Mouse (Mus musculus) kidney, embryonic 14.5 days (tissue): ENCODE results near the gene Lif. TPM values are rescaled to one million over a fixed set of nuclear protein-coding genes. Genes with fewer than 3 reads are reported as not detected.

Experiments used
- ATAC-seq: fragments of 200-750 bp; cut with Nextera tagmentation; 2 replicates; pipeline ENCODE4 v1.8.0; 2017; ENCODE audit warnings: moderate number of reproducible peaks, mild to moderate bottlenecking, moderate TSS enrichment, moderate library complexity; ENCODE audit not compliant: low FRiP score, low TSS enrichment
- H3K27ac ChIP-seq: fragments of 300-500 bp; sonication (generic); 2 replicates; pipeline ENCODE4 v1.5.1; 2014; ENCODE audit warnings: low read depth, mild to moderate bottlenecking, low read length, moderate library complexity, mixed read lengths
- H3K27me3 ChIP-seq: fragments of 300-500 bp; sonication (generic); 2 replicates; pipeline ENCODE4 v1.6.1; 2014; ENCODE audit warnings: mild to moderate bottlenecking, low read length; ENCODE audit not compliant: control insufficient read depth, insufficient read depth
- H3K36me3 ChIP-seq: fragments of 300-500 bp; sonication (generic); 2 replicates; pipeline ENCODE4 v1.6.1; 2014; ENCODE audit warnings: low read length, mixed read lengths; ENCODE audit not compliant: control insufficient read depth, insufficient read depth
- H3K4me1 ChIP-seq: fragments of 300-500 bp; sonication (generic); 2 replicates; pipeline ENCODE4 v1.6.1; 2014; ENCODE audit warnings: low read length, mixed read lengths; ENCODE audit not compliant: control insufficient read depth, insufficient read depth
- H3K4me2 ChIP-seq: fragments of 300-500 bp; sonication (generic); replicated peaks from 2 replicates; pipeline ENCODE4 v1.6.1; 2014; ENCODE audit warnings: low read depth, mild to moderate bottlenecking, low read length
- H3K4me3 ChIP-seq: fragments of 300-500 bp; sonication (generic); 2 replicates; pipeline ENCODE4 v1.5.1; 2014; ENCODE audit warnings: mild to moderate bottlenecking, low read length
- H3K9ac ChIP-seq: fragments of 300-500 bp; sonication (generic); 2 replicates; pipeline ENCODE4 v1.6.1; 2014; ENCODE audit warnings: low read depth, mild to moderate bottlenecking, low read length, moderate library complexity
- H3K9me3 ChIP-seq: fragments of 300-500 bp; sonication (generic); 2 replicates; pipeline ENCODE4 v1.6.1; 2016; ENCODE audit warnings: low read length; ENCODE audit not compliant: control insufficient read depth
- WGBS: fragments of 180-500 bp; shearing (Covaris S2); extraction: QIAGEN DNeasy Blood & Tissue Kit; methylation state at CpG from one replicate; pipeline ENCODE4 v1.1.7; 2014; 5-methylcytosine and 5-hydroxymethylcytosine counted together
- polyA plus RNA-seq: library from polyadenylated mRNA; unstranded; fragments of >200 nt; fragmentation: Nextera tagmentation; extraction: Ambion mirVana; gene quantifications from 2 replicates; pipeline ENCODE4 v1.2.1, GENCODE M21; 2014

Gene Lif
- polyA plus RNA-seq, 1 experiment from 2014 or later, result not detected

DNA sequence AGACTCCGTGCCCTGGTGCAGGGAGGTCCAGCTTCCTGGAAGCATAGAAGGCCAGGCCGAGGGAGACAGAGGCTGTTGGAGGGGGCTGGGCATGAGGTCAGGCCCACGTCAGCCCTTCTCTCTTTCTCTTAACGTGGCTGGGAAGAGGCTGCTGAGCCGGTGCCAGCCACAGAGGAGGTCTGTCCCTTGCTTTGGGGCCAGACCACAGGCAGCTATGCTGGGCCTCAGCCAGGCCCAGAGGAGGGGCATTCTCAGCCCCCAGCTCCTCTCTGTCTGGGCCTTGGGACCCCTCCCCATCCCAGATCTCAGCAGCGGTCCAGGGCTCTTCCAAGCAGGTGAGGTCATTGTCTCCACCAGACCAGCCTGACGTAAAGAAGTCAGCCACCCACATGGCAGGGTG lies 22.6 kb downstream of the Lif start:
- Histone ChIP-seq H3K9ac (no peak overlapping the region), H3K36me3 (no peaks in the 10 kb centered on the region), H3K27ac (no peak overlapping the region), H3K4me2 (no peak overlapping the region), H3K4me3 (no peak overlapping the region), H3K27me3 (no peaks in the 10 kb centered on the region), H3K4me1 (no peaks in the 10 kb centered on the region), H3K9me3 (no peaks in the 10 kb centered on the region)
- no peak for ATAC-seq
- WGBS, result 69% methylated on average over 7 of the region's 7 CpGs

DNA sequence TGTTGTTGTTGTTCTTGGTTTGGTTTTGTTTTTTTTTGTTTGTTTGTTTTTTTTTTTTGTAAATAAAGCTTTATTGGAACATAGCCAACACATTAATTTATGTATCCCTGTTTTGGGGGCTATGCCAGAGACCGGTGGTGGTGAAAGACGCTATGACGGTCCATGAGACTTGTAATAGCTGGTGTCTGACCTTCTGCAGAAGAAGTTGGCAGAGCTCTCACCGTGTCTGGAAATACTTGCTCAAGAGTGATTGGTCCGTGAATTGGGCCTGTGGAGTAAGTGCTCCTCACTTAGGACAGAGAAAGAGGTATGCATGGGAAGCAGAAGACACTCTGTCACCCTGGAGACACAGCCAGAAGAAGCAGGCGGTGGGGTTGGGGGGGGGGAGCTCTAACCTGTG lies 24.5 kb downstream of the Lif start:
- Histone ChIP-seq H3K27ac (no peak overlapping the region), H3K36me3 (no peaks in the 10 kb centered on the region), H3K4me3 (no peak overlapping the region), H3K9ac (no peak overlapping the region), H3K27me3 (no peaks in the 10 kb centered on the region), H3K9me3 (no peaks in the 10 kb centered on the region), H3K4me1 (no peaks in the 10 kb centered on the region), H3K4me2 (no peak overlapping the region)
- no peak for ATAC-seq
- 88% methylated on average over 6 of the region's 6 CpGs for WGBS

DNA sequence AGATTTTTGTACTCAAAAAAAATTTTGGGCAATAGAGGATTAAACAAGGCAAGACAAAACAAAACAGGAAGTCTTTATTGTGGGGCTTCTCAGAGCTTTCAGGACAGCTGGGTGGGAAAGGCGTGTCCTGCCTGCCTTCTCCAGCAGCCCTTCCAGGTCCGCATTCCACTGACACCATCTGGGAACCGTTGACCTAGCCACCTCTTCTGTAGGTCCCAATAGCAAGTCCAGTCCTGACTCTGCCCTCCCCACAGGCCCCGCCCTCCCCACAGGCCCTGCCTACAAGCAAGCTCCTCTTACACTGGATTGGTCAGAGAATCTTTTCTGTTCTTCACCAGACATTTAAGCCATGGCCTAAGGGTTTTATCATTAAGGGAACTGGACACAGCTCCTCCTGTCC lies 26.3 kb downstream of the Lif start:
- Histone ChIP-seq H3K4me3 (no peak overlapping the region), H3K4me2 (no peak overlapping the region), H3K9me3 (no peaks in the 10 kb centered on the region), H3K27me3 (no peaks in the 10 kb centered on the region), H3K9ac (no peak overlapping the region), H3K36me3 (no peaks in the 10 kb centered on the region), H3K27ac (no peak overlapping the region), H3K4me1 (no peaks in the 10 kb centered on the region)
- WGBS, result 12% methylated on average over 4 of the region's 4 CpGs
- peak; percentile 91 for ATAC-seq

DNA sequence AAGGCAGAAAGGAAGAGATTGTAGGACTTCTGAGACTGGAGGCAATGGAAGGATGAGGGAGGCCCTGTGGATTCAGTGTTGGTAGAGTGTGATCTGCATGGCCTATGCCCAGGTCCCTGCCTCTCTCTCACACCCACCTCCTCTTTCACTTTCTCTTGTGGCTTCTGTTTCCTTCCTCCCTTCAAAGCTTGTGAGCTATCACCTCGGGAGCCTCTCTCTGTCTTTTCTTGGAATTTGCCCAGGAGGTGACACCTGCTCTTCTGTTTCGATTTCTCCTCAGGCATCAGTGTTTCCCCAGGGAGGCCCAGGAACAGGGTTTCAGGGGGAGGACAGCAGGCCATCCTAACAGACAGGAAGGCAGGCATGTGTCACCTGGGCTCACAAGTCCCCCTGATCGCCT lies 31.9 kb downstream of the Lif start:
- H3K27me3 ChIP-seq, result no peaks in the 10 kb centered on the region
- no peak overlapping the region for H3K27ac ChIP-seq
- no peaks in the 10 kb centered on the region for H3K9me3 ChIP-seq
- no peak overlapping the region for H3K4me3 ChIP-seq
- no peak overlapping the region for H3K4me2 ChIP-seq
- no peaks in the 10 kb centered on the region for H3K36me3 ChIP-seq
- ATAC-seq, result no peak
- 60% methylated on average over 3 of the region's 3 CpGs for WGBS
- H3K9ac ChIP-seq, result no peak overlapping the region
- H3K4me1 ChIP-seq, result no peaks in the 10 kb centered on the region

DNA sequence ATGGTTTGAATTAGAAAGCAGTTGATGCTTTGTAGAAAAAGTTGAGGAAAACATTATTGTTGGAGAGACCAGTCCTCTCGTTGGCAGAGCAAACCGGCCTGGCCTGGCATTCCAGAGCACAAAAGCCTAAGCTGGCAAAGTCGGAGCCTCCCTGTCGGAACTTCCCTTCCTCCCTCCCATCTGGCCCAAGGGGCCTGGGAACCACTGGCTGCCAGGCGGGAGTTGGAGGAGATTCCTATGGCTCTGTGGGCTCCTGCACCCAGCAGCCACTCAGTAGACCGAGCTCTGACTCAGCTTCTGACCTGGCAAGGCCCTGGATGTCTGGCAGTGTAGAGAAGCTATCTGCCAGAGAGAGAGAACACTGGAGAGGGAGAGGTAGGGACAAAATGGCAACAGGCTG lies 34.3 kb downstream of the Lif start:
- H3K4me2 ChIP-seq, result no peak overlapping the region
- no peaks in the 10 kb centered on the region for H3K36me3 ChIP-seq
- H3K9me3 ChIP-seq, result no peaks in the 10 kb centered on the region
- H3K27me3 ChIP-seq, result no peaks in the 10 kb centered on the region
- no peak overlapping the region for H3K4me3 ChIP-seq
- ATAC-seq, result no peak
- 87% methylated on average over 6 of the region's 6 CpGs for WGBS
- peaks cover 8% of the 10 kb centered on the region; the same call in 1 of the 2 replicates for H3K4me1 ChIP-seq
- no peak overlapping the region for H3K27ac ChIP-seq
- no peak overlapping the region for H3K9ac ChIP-seq

DNA sequence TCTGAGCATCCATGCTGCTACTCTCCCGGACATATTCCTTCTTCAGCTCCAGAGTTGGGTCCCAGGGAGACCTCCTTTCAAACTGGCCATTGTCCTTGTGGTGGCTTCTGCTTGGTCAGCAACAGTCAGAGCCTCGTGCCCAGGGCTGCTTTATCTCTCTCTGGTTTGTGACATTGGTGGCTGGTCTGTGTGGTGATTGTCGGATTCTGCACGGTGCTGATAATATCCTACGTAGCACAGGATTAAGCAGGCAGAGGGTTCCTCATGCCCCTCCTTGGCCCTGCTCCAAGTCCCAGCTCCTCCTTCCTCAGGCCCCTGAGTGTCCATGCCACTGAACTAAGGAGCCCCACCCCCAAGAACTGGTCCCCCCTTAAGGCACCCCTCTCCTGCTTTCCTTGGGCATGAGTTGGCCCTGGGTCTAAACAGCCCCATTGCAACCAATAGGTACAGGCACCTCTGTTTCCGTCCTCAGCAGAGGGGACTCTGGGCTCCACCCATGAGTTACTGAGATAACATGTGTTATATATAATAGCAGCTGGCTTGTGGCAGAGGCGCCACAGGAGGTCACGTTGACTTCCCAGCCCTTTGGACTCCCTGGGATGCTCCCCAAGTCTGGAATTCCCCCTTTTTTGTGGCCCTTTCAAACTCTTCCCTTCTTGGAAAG lies 35.0 kb downstream of the Lif start:
- Histone ChIP-seq H3K4me1 (peaks cover 8% of the 10 kb centered on the region; the same call in 1 of the 2 replicates), H3K9me3 (no peaks in the 10 kb centered on the region), H3K9ac (no peak overlapping the region), H3K36me3 (no peaks in the 10 kb centered on the region), H3K27me3 (no peaks in the 10 kb centered on the region), H3K4me3 (no peak overlapping the region), H3K27ac (no peak overlapping the region), H3K4me2 (no peak overlapping the region)
- 77% methylated on average over 8 of the region's 8 CpGs for WGBS
- ATAC-seq, result no peak

GRCm38 (mm10) chr11:4292888-4293247 lies 35.5 kb downstream of the Lif start:
- Histone ChIP-seq H3K27ac (no peak overlapping the region), H3K4me3 (no peak overlapping the region), H3K9ac (no peak overlapping the region), H3K36me3 (no peaks in the 10 kb centered on the region), H3K27me3 (no peaks in the 10 kb centered on the region), H3K9me3 (no peaks in the 10 kb centered on the region), H3K4me1 (peaks cover 8% of the 10 kb centered on the region; the same call in 1 of the 2 replicates), H3K4me2 (no peak overlapping the region)
- 92% methylated on average over 6 of the region's 6 CpGs for WGBS
- no peak for ATAC-seq

GRCm38 (mm10) chr11:4293481-4293880 lies 36.1 kb downstream of the Lif start:
- Histone ChIP-seq H3K36me3 (no peaks in the 10 kb centered on the region), H3K9ac (no peak overlapping the region), H3K4me2 (no peak overlapping the region), H3K27me3 (no peaks in the 10 kb centered on the region), H3K9me3 (no peaks in the 10 kb centered on the region), H3K4me1 (peaks cover 8% of the 10 kb centered on the region; the same call in 1 of the 2 replicates), H3K4me3 (no peak overlapping the region), H3K27ac (no peak overlapping the region)
- ATAC-seq, result no peak
- 85% methylated on average over 4 of the region's 4 CpGs for WGBS

GRCm38 (mm10) chr11:4294047-4294446 lies 36.7 kb downstream of the Lif start:
- no peak overlapping the region for H3K4me3 ChIP-seq
- no peak for ATAC-seq
- H3K9me3 ChIP-seq, result no peaks in the 10 kb centered on the region
- H3K27ac ChIP-seq, result no peak overlapping the region
- H3K36me3 ChIP-seq, result no peaks in the 10 kb centered on the region
- H3K9ac ChIP-seq, result no peak overlapping the region
- H3K4me2 ChIP-seq, result no peak overlapping the region
- no peaks in the 10 kb centered on the region for H3K27me3 ChIP-seq
- 76% methylated on average over 6 of the region's 6 CpGs for WGBS
- peaks cover 8% of the 10 kb centered on the region; the same call in 1 of the 2 replicates for H3K4me1 ChIP-seq
